Mouse (Mus musculus): ENCODE data around the gene Zzef1. TPM values are rescaled to one million over a fixed set of nuclear protein-coding genes. Genes with fewer than 3 reads are reported as not detected.
"Not testable (repeated sequence)": the region's sequence is repeated elsewhere in the genome, so short reads cannot be mapped to it uniquely, and the experiment has no call there.

Zzef1 gene
- total RNA-seq (2015), result 18.2 and 24.5 TPM in 2 replicates
- 18.1 and 25.2 TPM in 2 replicates for total RNA-seq (2017)

DNA sequence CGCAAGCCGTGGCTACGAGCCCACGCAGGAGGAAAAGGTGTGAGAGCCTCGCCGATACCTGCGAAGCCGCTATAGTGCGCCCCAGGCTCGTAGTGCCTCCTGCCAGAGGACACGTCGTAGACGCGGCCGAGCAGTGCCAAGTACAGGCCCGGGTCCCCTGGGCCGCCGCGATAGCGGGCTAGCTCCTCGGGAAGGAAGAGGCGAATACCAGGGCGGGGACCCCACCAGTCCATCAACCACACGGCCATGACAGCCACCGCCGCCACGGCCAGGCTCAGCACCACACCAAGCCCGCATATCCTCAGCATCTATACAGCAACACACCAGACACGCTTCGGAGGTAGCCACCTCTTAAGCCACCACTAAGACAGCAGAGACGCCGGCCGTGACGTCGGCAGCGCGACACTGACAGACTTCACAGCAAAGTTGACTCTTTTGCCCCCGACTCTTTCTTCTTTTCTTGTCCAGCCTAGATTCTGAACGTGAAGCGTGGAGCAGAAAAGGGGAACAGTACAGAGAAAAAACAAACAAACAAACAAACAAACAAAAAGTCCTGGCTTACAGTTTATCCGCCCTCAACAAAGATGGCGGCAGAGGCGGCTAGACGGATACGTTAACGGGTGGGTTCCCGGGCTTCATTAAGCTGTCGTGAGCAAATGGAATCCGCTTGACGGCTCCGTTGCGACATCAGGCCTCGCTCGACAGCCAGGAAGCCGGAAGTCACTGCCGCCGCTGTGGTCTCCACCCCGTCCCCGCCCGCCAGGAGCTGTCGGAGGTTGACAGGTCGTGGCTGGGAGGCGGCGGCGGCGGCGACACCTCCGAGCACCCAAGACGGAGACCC, at the start of gene Zzef1, which contains the start of gene Cyb5d2:
Gene Zzef1, plus strand, starts transcription at position 772 of the 841 bp plus-strand sequence.
Gene Cyb5d2, minus strand, starts transcription at position 688 of the 841 bp plus-strand sequence.
- peak; percentile 95 for ATAC-seq (replicated peaks; ENCODE audit: poor library complexity)

DNA sequence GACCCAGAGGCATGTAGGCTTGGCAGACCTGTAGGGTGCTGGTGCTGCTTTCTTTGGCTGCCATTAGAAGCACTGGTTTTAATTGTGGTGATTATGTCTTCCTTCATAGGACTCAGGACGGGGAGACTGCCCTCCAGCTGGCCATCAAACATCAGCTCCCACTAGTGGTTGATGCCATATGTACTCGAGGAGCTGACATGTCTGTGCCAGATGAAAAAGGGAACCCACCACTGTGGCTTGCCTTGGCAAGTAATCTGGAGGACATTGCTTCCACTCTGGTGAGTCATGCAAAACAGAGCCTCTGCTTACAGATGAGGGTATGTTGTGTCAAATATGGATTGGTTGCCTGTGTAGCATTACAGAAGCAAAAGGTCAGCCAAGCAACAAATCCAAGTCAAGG, 44.1 kb upstream of the Zzef1 start:
- ATAC-seq (replicated peaks; ENCODE audit: poor library complexity), result peak; percentile 83

DNA sequence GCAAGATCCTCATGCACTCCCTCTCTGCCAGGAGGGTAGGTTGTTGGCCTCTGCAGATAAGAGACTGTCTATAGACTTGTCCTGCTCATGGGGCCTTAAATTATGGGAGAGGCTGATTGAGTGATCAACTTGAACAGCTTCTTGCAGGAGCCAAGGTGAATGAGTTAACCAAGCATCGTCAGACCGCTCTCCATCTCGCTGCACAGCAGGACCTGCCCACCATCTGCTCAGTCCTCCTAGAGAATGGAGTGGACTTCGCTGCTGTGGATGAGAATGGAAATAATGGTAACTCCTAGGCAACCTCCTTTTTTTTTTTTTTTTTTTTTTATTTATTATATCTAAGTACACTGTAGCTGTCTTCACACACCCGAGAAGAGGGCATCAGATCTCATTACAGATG, 37.7 kb upstream of the Zzef1 start:
- no peak for ATAC-seq (replicated peaks; ENCODE audit: poor library complexity)

DNA sequence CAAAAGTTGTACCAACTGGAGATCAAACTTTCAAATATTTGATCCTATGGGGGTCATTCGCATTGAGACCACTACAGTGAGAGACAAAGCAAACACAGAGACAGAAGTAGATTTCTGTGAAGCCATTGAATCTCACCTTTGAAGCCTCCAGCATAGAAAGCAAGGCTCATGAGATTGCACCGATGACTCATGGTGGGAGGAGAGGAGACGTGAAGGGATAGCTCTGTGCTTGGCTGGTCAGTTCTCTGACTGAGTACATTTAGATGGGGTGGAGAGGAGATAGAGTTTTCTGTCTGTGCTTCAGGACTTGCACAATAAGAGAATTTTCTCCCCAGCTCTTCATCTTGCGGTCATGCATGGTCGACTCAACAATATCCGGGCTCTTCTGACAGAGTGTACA, 36.4 kb upstream of the Zzef1 start:
- ATAC-seq (replicated peaks; ENCODE audit: poor library complexity), result no peak

DNA sequence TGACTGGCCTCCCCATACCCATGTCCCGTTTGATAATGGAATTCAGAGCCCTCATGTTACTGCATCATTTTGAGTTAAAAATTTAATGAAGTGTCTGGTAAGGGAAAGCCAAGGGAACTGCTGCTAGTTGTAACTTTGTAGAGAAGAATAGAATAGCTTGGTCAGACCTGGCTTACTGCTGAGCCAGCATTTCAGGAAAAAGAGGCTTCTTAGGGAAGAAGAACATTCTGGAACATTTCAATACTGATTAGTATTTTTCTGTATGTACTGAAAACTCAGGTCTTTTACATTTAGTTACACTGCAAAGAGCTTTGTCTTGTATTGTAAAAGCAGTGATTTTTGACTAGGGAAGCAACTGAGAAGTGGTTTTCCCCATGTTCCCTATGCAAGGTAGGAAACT, 35.2 kb upstream of the Zzef1 start:
- ATAC-seq (replicated peaks; ENCODE audit: poor library complexity), result no peak

DNA sequence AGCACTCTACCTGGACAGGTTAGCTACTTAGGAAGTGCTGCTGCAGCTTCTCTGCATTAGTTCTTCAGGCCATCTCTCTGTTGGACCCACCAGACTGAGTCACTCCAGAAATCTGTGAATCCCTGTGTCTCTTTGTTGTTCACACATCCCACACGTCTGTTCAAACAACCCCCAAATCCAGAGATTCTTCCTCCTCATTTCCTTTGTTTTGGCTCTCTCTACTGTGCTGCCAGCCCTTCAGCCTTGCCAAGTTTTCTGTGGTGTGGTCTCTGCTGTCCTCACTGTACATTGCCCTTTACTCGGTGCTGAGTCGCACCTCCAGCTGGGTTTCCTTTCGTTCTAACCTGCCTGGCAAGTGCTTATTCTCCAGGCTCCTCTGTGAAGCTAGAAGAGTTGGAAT, 31.8 kb upstream of the Zzef1 start:
- no peak for ATAC-seq (replicated peaks; ENCODE audit: poor library complexity)

DNA sequence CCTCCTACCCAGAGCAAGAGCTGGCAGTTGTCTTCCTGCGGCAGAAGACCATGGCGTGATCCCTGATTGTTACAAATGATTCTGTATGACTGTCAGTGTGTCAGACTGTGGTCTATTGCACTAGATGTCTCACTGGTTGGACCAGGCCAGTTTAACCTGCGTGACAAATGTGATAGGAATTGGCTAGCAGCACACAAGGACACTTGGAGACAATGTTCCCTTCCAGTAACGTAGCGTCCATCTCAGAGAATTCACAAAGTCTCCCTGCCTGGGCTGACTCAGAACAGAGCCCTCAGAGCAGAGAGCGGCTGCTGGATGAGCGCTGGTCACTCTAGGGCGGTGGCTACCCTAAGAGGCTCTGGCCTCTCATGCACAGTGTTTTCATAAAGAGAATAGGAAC, 28.3 kb upstream of the Zzef1 start:
- ATAC-seq (replicated peaks; ENCODE audit: poor library complexity), result no peak

DNA sequence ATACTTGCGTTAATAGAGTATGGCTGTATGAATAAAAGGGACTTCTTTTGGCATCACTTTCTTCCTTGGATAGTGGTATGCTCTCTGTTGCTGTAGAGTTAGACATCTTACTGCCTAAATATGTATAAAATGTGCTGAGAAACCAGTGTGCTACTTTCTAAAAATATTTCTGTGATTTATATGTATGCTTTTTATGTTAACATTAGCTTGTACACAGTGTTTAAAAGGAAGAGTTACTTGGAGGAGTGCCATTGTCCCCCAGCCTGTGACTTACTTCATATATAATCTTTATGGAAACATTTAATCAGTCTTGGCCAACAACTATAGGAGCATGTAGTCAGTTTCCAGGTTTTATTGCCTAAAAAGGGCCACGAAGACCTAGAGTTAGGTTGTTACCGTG, 27.0 kb upstream of the Zzef1 start:
- ATAC-seq (replicated peaks; ENCODE audit: poor library complexity), result no peak

DNA sequence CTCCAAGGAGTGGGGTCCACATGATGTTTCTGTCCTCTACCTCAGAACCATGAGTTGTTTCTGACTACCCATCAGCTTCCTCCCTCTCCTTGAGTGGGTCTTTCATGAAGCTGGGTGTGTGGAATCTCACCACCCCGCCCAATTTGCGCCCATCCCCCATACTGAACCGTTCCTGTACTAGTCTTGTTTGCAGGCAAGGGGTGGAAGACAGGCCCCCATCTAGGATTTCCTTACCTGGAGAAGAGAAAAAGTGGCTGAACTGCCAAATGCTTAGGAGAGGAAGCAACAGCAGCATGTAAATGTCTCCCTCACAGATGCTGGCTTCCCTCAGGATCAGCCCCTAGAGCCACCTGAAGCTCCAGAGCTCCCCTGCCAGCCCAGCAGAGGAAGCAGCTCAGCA, 25.7 kb upstream of the Zzef1 start:
- ATAC-seq (replicated peaks; ENCODE audit: poor library complexity), result no peak

DNA sequence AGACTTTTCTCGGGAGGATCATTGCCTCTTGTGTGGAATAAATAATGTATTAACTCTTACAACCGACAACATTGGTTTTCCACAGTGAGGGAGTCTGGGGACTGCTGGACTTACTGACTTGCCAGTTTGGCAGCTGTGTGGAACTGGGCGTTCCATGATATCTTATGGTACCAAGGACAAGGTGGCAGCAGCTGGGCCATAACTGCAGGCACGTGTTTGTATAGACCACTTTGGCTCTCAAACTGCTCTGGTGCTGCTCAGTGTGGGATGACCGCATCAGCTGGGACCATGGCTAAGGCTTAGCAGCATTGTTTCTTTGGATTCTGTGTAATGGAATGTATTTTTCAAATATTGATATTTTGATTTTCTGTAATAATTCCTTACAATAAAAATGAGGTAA, 25.2 kb upstream of the Zzef1 start:
- no peak for ATAC-seq (replicated peaks; ENCODE audit: poor library complexity)

DNA sequence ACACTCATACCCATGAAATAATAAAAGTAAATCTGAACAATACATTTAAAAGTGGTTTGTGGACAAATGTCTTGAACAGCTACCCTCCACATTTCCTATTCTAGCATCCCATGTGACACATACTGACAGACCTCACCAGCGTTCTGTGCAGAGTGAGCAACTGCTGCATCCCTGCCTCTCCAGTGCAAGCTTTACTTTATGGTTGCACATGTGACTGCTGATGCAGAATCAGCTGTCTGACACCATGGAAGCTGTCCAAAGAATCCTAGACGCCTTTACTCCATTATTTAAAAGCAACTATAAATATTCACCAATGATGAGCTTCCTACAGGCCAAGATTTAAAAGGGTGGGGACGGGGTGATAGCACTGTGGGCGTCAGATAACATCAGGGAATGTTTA, 24.6 kb upstream of the Zzef1 start:
- no peak for ATAC-seq (replicated peaks; ENCODE audit: poor library complexity)

DNA sequence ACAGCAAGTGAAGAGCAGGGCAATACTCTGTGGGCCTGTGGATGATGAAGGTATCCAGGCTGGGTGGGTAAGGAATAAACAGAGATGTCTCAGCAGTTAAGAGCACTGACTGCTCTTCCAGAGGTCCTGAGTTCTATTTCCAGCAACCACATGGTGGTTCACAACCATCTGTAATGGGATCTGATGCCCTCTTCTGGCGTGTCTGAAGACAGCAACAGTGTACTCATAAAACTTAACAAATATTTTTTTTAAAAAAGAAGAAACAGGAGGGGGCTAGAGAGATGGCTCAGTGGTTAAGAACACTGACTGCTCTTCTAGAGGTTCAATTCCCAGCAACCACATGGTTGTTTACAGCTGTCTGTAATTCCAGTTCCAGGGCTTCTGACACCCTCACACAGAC, 23.4 kb upstream of the Zzef1 start:
- ATAC-seq (replicated peaks; ENCODE audit: poor library complexity), result not testable (repeated sequence)

DNA sequence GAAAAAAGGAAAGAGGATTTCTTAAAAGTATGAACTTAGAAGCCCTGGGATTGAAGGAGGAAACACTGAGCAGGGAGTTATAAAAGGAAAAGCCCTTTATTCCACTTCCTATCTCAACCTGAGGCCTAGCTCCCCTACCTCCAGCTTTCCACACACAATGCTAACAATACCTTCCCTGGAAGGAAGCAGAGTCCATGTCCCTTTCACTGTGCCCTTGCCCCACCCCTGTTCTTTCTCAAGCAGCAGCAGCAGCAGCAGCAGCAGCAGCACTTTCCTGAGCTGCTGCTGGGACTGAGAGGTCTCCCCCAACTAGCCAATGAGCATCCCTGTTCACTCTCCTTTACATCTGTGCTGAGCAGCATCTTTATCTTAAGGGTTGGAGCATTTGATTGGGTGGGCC, 17.1 kb upstream of the Zzef1 start:
- ATAC-seq (replicated peaks; ENCODE audit: poor library complexity), result no peak

DNA sequence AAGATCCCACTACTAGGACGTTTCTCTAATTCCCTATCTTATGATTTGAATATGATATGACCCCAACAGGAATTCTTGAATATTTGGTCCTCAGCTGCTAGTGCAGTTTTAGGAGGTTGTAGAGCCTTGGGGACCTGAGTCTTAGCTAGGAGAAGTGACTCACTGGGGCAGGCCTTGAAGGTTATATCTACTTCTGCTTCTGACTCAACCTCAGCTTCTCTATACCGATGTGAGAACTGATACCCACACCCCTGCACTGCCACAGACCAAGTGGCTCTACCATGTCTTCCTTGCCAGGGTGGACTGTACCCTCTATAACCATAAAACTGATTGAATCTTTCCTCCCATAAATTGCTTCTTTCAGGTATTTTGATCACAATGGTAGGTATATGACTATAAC, 13.9 kb upstream of the Zzef1 start:
- peak; percentile 94 for ATAC-seq (replicated peaks; ENCODE audit: poor library complexity)

DNA sequence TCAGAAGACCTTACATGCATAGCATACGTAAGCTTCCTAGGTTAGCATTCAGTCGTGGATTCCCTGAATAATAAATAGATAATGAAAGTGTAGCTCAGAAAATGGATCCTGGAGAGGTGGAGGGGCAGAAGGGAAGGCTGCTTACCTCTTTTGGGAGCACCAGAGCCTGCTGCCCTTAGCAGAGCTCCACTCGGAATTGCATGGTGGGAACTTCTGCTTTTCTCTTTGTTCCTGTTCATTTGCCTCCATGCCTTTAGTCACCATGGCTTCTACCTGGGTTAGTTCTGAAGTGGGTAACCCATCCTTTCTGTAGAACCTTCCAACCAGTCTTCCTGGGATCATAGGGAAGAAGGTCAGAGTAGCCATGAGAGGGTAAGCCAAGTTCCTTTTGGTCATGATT, 13.5 kb upstream of the Zzef1 start:
- ATAC-seq (replicated peaks; ENCODE audit: poor library complexity), result peak; percentile 41; the same call in 1 of the 2 replicates

DNA sequence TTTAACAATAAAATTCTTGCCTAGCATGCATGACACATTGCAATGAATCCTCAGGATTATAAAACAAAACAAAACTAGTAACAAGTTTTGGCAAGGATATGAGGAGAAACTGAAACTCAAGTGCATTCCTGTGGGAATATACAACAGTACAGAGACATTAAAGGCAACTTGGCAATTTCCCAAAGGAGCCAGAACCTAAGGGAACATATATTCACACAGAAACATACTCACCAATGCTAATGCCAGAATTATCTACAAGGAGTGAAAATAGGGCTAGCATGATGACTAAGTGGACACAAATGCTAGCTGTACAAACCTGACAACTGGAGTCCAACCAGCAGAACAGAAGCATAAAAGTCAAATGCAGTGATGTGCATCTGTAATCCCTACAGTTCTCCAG, 4.0 kb upstream of the Zzef1 start:
- ATAC-seq (replicated peaks; ENCODE audit: poor library complexity), result no peak

DNA sequence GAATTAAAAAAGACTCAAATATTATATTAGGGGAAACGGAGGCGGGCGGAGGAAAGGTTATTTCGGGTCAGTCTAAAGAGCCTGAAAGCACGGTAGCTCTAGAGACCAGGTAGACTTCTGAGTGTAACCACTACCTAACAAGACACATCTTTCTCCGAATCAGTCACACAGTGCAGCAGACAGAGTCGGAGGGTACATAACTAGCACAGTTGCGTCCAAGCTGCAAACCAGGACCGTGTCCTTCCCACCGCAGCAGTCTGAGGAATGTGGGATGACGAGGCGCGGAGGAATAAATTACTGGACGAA, 924 bp upstream of the Zzef1 start:
- ATAC-seq (replicated peaks; ENCODE audit: poor library complexity), result peak; percentile 8; the same call in 1 of the 2 replicates

DNA sequence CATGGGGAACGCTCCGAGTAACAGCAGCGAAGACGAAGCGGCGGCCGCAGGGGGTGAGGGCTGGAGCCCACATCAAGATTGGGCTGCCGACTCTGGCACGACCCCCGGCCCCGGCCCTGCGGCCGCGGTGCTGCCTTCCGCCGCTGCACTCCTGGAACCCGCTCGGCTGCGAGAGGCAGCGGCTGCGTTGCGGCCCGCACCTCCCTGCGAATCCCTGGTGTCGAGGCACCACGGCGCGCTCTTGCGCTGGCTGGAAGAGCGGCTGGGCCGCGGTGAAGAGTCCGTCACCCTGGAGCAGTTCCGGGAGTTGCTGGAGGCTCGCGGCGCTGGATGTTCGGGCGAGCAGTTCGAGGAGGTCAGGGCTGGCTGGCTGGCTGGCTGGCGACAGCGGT, 266 bp downstream of the Zzef1 start:
- peak; percentile 12; the same call in 1 of the 2 replicates for ATAC-seq (replicated peaks; ENCODE audit: poor library complexity)

DNA sequence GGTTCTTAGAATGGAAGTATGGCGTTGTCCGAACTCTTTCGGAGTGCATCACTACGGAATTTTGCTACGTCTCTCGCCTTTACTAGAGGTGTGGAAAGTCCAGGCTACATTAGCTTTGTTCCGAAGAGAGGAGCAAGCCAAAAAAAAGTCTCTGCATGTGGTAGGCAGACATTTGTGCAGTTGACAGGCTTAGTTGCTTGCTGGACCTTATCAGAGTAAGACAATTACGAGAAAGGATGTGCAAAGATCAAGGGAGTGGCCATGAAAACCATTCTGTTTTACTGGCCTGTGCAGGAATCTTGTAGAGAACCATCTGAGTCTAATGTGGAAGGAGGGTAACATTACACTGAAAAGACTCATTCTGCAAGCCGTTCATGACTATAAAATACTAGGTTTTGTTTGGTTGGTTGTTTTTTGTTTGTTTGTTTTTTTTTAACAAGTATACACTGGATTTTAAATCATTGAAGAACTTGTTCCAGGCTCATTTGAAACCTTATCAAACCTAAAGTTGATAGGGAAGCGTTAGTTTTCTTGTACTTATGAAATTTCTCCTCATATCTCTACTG, 830 bp downstream of the Zzef1 start:
- no peak for ATAC-seq (replicated peaks; ENCODE audit: poor library complexity)

DNA sequence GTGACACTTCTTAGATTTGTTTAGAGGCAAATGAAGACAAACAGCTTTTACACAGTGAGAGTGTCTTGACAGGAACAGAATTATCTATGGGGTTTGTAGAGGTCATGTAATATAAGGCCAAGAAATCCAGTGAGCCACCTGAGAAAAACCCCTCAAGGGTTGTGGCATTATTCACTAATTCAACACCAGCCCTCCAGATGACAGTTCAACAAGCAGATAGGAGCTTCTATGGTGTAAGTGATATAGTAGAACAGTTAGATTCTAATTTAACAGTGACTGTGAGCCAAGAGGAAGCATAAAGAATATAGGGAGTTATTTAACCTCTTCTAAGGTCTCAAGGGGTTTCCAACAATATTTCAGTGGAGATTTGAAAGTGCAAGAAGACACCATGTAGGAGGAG, 2.1 kb downstream of the Zzef1 start:
- ATAC-seq (replicated peaks; ENCODE audit: poor library complexity), result no peak

DNA sequence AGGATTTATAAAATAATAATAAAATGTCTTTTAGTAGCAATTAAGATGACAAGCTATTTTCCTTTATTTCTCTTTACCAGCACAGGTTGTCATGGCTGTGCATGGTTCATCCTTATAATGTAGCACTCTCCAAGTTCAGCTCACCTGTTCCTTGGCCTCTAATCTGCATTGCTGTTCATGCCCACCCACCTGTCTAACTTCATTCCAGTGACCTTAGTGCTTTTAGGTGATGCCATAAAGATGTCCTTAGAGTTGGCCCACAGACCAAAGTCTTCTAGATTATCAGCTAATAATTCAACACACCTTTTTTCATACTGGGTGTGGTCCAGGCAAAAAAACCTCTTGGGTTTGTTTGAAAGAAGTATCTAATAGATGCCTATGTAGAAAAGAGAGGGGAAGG, 5.2 kb downstream of the Zzef1 start:
- ATAC-seq (replicated peaks; ENCODE audit: poor library complexity), result no peak

DNA sequence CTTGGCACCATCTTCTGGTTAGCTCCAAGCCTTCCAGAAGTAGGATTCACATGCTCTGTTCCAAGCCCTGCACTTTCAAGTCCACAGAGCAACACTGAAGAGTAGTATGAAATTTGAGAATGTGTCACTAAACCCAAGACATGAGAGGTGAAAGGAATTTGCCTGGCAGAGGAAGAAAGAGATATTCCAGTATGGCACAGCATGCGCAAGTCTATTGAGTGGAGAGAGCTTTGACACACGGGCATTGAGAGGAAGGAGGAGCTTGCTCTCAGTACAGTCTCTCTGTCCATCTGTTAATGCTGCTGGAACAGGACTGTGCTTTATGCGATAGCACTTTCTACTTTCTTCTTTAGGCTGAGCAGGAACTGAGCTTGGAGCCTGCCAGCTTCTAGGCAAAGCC, 7.0 kb downstream of the Zzef1 start:
- no peak for ATAC-seq (replicated peaks; ENCODE audit: poor library complexity)

DNA sequence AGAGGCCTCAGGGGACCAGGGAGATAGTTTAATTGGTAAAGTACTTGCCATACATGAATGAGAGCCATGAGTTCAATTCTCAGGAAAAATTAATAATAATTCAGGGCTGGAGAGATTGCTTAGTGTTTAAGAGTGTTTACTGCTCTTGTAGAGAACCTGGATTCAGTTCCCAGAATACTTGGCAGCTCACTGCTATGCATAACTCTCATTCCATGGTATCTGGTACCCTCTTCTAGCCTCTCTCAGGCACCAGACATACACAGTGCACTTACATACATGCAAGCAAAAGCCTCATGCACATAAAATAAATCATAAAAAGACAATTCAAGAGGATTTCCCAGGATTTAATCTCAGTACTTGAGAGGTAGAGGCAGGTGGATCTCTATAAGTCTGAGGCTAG, 8.6 kb downstream of the Zzef1 start:
- ATAC-seq (replicated peaks; ENCODE audit: poor library complexity), result no peak

Measured in megakaryocyte progenitor cell, adult 5-6 weeks (primary cell).